In genomic region chr5:90930546-90930945, GRCm38 (mm10) we compare ENCODE assay signal across 9 mouse cellular contexts. TPM values are rescaled to one million over a fixed set of nuclear protein-coding genes. Genes with fewer than 3 reads are reported as not detected.
DNase-seq lines count a peak whose midpoint lies in the region; ATAC-seq and TF ChIP-seq lines count a peak whose summit lies in the region.
"Had no signal": no experiment of that assay in that cellular context is flagged by ENCODE, and none has a peak within 500 bp of the region (broad histone marks: within the 10 kb centered on the region; RNA-seq: fewer than 3 reads in every experiment).

No protein-coding gene starts in this region.

- DNase-seq in lung, postnatal 0 days (ENCODE audit: low spot score) = peak; percentile 51
- no peak for DNase-seq in lung, adult 18-20 months
- DNase-seq in forebrain, embryonic 10.5 days (ENCODE audit: extremely low spot score, low spot score) = no peak
- no peak for DNase-seq in limb, embryonic 14.5 days (ENCODE audit: low spot score)
- DNase-seq in left cerebral cortex, postnatal 14 days (ENCODE audit: low spot score in 2 of 2) = no peak
- DNase-seq in urinary bladder, postnatal 10 days (ENCODE audit: low spot score) = no peak
- DNase-seq in right cerebral cortex, postnatal 36 days (ENCODE audit: low spot score in 2 of 2) = no peak

- intact Hi-C loops in left cerebral cortex, postnatal 14 days (cut with DNase I) = no loop called here

- no peaks in the 10 kb centered on the region for H3K27me3 ChIP-seq in lung, postnatal 0 days (replicated peaks; ENCODE audit: insufficient read depth, low read length)
- no peaks in the 10 kb centered on the region for H3K27me3 ChIP-seq in forebrain, embryonic 10.5 days (ENCODE audit: poor library complexity, severe bottlenecking)
- H3K27me3 ChIP-seq in limb, embryonic 14.5 days (ENCODE audit: control insufficient read depth, insufficient read depth, low read length) = no peaks in the 10 kb centered on the region
- H3K27me3 ChIP-seq in stomach, embryonic 14.5 days (ENCODE audit: control insufficient read depth, insufficient read depth, low read length) = no peaks in the 10 kb centered on the region

- H3K27ac ChIP-seq in lung, postnatal 0 days (ENCODE audit: low read length) = peak overlapping the region; percentile 95; the same call in 1 of the 2 replicates
- H3K27ac ChIP-seq in forebrain, embryonic 10.5 days = peak overlapping the region; percentile 99
- H3K27ac ChIP-seq in limb, embryonic 14.5 days (replicated peaks; ENCODE audit: low read depth, low read length) = peak overlapping the region; percentile 99
- peak overlapping the region; percentile 98 for H3K27ac ChIP-seq in stomach, embryonic 14.5 days (ENCODE audit: low read length)

- no peak for TF ChIP-seq EP300 in lung, postnatal 0 days (IDR thresholded peaks at IDR 0.05)

- ATAC-seq in lung, postnatal 0 days = no peak
- 0 out of 2 replicates have a peak, but pooled peaks have one; percentile 2 for ATAC-seq in limb, embryonic 14.5 days (ENCODE audit: low FRiP score, low read depth)
- ATAC-seq in stomach, embryonic 14.5 days (ENCODE audit: insufficient number of reproducible peaks, insufficient read depth, low FRiP score, low read depth) = no peak

- no peaks in the 10 kb centered on the region for H3K9me3 ChIP-seq in lung, postnatal 0 days (ENCODE audit: low read length)
- H3K9me3 ChIP-seq in forebrain, embryonic 10.5 days = no peaks in the 10 kb centered on the region
- H3K9me3 ChIP-seq in limb, embryonic 14.5 days (ENCODE audit: control insufficient read depth, low read length) = no peaks in the 10 kb centered on the region
- H3K9me3 ChIP-seq in stomach, embryonic 14.5 days (ENCODE audit: control insufficient read depth, low read depth, low read length) = no peaks in the 10 kb centered on the region

- 0 out of 2 replicates have a peak overlapping the region, but pooled peaks have one; percentile 91 for H3K9ac ChIP-seq in lung, postnatal 0 days (replicated peaks; ENCODE audit: low read depth)
- H3K9ac ChIP-seq in limb, embryonic 14.5 days (ENCODE audit: low read depth, low read length, severe bottlenecking) = peak overlapping the region; percentile 99
- H3K9ac ChIP-seq in stomach, embryonic 14.5 days (replicated peaks; ENCODE audit: low read depth, low read length) = peak overlapping the region; percentile 96

- 25% methylated on average over 2 of the region's 2 CpGs for WGBS in lung, postnatal 0 days
- WGBS in forebrain, embryonic 10.5 days = 61% methylated on average over 2 of the region's 2 CpGs
- 40% methylated on average over 2 of the region's 2 CpGs for WGBS in limb, embryonic 14.5 days
- 42% methylated on average over 2 of the region's 2 CpGs for WGBS in stomach, embryonic 14.5 days

- H3K36me3 ChIP-seq in lung, postnatal 0 days (ENCODE audit: insufficient read depth, low read length) = no peaks in the 10 kb centered on the region
- peaks cover 24% of the 10 kb centered on the region for H3K36me3 ChIP-seq in forebrain, embryonic 10.5 days (replicated peaks)
- H3K36me3 ChIP-seq in limb, embryonic 14.5 days (ENCODE audit: control insufficient read depth, insufficient read depth, low read length) = peaks cover 16% of the 10 kb centered on the region
- H3K36me3 ChIP-seq in stomach, embryonic 14.5 days (ENCODE audit: control insufficient read depth, insufficient read depth, low read length) = peaks cover 15% of the 10 kb centered on the region; the same call in 1 of the 2 replicates

- H3K4me2 ChIP-seq in lung, postnatal 0 days (replicated peaks; ENCODE audit: low read depth, low read length) = peak overlapping the region; percentile 75
- peak overlapping the region; percentile 47 for H3K4me2 ChIP-seq in limb, embryonic 14.5 days (replicated peaks; ENCODE audit: low read depth, low read length, severe bottlenecking)
- H3K4me2 ChIP-seq in stomach, embryonic 14.5 days (replicated peaks; ENCODE audit: low read depth, low read length) = peak overlapping the region; percentile 56

- H3K4me3 ChIP-seq in lung, postnatal 0 days (ENCODE audit: low read depth, low read length) = peak overlapping the region; percentile 69
- H3K4me3 ChIP-seq in forebrain, embryonic 10.5 days = peak overlapping the region; percentile 80
- H3K4me3 ChIP-seq in limb, embryonic 14.5 days (replicated peaks; ENCODE audit: low read length) = peak overlapping the region; percentile 77
- peak overlapping the region; percentile 64 for H3K4me3 ChIP-seq in stomach, embryonic 14.5 days (ENCODE audit: low read depth, low read length)

- TF ChIP-seq CTCF in lung, postnatal 0 days (IDR thresholded peaks at IDR 0.05) = no peak

- TF ChIP-seq POLR2A in limb, embryonic 14.5 days (IDR thresholded peaks at IDR 0.05; ENCODE audit: borderline replicate concordance, extremely low read depth, insufficient read depth, insufficient read length) = no peak

- H3K4me1 ChIP-seq in lung, postnatal 0 days (ENCODE audit: insufficient read depth, low read depth, low read length) = peaks cover 4% of the 10 kb centered on the region; the same call in 1 of the 2 replicates
- H3K4me1 ChIP-seq in forebrain, embryonic 10.5 days = peaks cover 16% of the 10 kb centered on the region
- H3K4me1 ChIP-seq in limb, embryonic 14.5 days (ENCODE audit: control insufficient read depth, insufficient read depth, low read length) = peaks cover 9% of the 10 kb centered on the region
- no peaks in the 10 kb centered on the region for H3K4me1 ChIP-seq in stomach, embryonic 14.5 days (ENCODE audit: control insufficient read depth, insufficient read depth, low read length)

RNA-seq across cellular contexts. Expression of gene Mthfd2l, which starts 0.4 kb away (rescaled TPM):
- 39.2 and 41.0 TPM in 2 replicates for polyA plus RNA-seq in lung, postnatal 0 days (2015; fragmentation: Nextera tagmentation; extraction: Ambion mirVana)
- polyA plus RNA-seq in forebrain, embryonic 10.5 days (2016; fragmentation: Nextera tagmentation; extraction: Ambion mirVana) = 56.4 and 59.6 TPM in 2 replicates
- polyA plus RNA-seq in limb, embryonic 14.5 days (2012; rRNA removed) = 48.5 and 50.7 TPM in 2 replicates
- polyA plus RNA-seq in limb, embryonic 14.5 days (2014; fragmentation: Nextera tagmentation; extraction: Ambion mirVana) = 55.0 and 55.8 TPM in 2 replicates
- 56.4 and 58.9 TPM in 2 replicates for polyA plus RNA-seq in stomach, embryonic 14.5 days (2014; fragmentation: Nextera tagmentation; extraction: Ambion mirVana)
- total RNA-seq in left cerebral cortex, postnatal 14 days (2021) = 10 to 100 TPM; 10.7 to 15.7 TPM

RNA-seq across cellular contexts. Expression of gene Cxcl2, which starts 26.9 kb away (rescaled TPM):
- 0.35 and 8.9 TPM in 2 replicates for polyA plus RNA-seq in lung, postnatal 0 days (2015; fragmentation: Nextera tagmentation; extraction: Ambion mirVana)
- not detected in 2 replicates for polyA plus RNA-seq in forebrain, embryonic 10.5 days (2016; fragmentation: Nextera tagmentation; extraction: Ambion mirVana)
- 0.31 and 0.65 TPM in 2 replicates for polyA plus RNA-seq in limb, embryonic 14.5 days (2012; rRNA removed)
- polyA plus RNA-seq in limb, embryonic 14.5 days (2014; fragmentation: Nextera tagmentation; extraction: Ambion mirVana) = not detected in 2 replicates
- not detected in 2 replicates for polyA plus RNA-seq in stomach, embryonic 14.5 days (2014; fragmentation: Nextera tagmentation; extraction: Ambion mirVana)
- total RNA-seq in left cerebral cortex, postnatal 14 days (2021) = not detected
- polyA plus RNA-seq: frontal cortex, adult 2 months had no signal

RNA-seq across cellular contexts. Expression of gene Cxcl1, which starts 39.5 kb away (rescaled TPM):
- polyA plus RNA-seq in lung, postnatal 0 days (2015; fragmentation: Nextera tagmentation; extraction: Ambion mirVana) = 2.1 and 30.8 TPM in 2 replicates
- not detected in 2 replicates for polyA plus RNA-seq in forebrain, embryonic 10.5 days (2016; fragmentation: Nextera tagmentation; extraction: Ambion mirVana)
- 2.3 and 2.9 TPM in 2 replicates for polyA plus RNA-seq in limb, embryonic 14.5 days (2012; rRNA removed)
- polyA plus RNA-seq in limb, embryonic 14.5 days (2014; fragmentation: Nextera tagmentation; extraction: Ambion mirVana) = 1.8 and 2.8 TPM in 2 replicates
- polyA plus RNA-seq in stomach, embryonic 14.5 days (2014; fragmentation: Nextera tagmentation; extraction: Ambion mirVana) = 0.83 and 1.2 TPM in 2 replicates
- under 1 TPM in 1 of 2 experiments, not detected in 1; 0.49 TPM for total RNA-seq in left cerebral cortex, postnatal 14 days (2021)
